Mouse (Mus musculus): ENCODE data around the gene Spa17.

DNA sequence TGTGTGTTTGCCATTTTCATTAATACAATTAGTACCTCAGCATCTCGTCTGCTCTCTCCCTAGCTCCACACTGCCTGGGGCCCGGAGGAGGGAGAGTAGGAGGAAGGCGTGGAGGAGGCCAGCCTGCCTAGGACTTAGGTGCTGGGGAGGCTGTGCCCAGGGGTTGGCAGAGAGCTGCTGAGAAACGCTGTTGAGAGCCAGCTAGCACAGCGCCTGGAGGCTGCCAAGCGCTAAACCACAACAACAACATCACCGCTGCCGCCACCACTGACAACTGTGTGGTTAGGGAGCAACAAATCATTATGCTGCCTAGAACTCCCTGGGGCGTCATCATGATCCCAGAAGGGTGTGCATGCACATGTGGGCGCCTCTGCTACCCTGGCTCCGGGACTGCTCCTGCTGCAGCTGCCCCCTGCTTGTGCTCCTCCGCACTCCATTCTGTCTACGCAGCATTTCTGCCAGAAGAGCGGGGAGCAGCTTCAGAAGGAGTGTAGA is 37.0 kb downstream of the Spa17 start:
- no peak for TF ChIP-seq CTCF (IDR thresholded peaks at IDR 0.05; ENCODE audit: low read depth)
- no peak for TF ChIP-seq EP300 (optimal IDR thresholded peaks at IDR 0.05)
